Mouse (Mus musculus): ENCODE data around the gene Rgs7. TPM values are rescaled to one million over a fixed set of nuclear protein-coding genes. Genes with fewer than 3 reads are reported as not detected.

The Rgs7 gene
- total and polyA plus RNA-seq, 2 experiments from 2014 or later = 46.1 to 50.3 TPM

DNA sequence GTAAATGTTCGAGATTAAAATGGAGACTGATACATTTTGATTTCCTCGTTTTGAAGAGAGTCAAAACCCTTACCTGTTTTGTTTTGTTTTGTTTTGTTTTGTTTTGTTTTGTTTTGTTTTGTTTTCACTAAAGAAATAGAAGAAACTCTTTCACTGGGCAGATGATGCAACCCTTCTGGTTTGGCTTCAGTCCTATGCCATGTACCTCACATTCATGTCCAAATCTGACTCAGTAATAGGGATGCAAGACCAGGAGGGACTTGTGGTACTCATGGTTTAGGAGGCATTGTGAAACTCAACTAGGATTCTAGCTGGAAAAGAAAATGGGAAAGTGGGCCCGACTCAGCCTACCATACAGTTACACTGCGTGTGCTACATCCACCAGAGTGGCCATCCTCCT, 139.4 kb downstream of the Rgs7 start:
- H3K9ac ChIP-seq = no peak overlapping the region
- no peaks in the 10 kb centered on the region for H3K9me3 ChIP-seq (ENCODE audit: low read length)
- no peak for TF ChIP-seq CTCF (IDR thresholded peaks at IDR 0.05; ENCODE audit: low read depth)
- no peaks in the 10 kb centered on the region for H3K4me1 ChIP-seq (ENCODE audit: insufficient read depth)
- H3K36me3 ChIP-seq (ENCODE audit: insufficient read depth) = no peaks in the 10 kb centered on the region
- ATAC-seq (no peak), DNase-seq (no peak)
- no peaks in the 10 kb centered on the region for H3K27me3 ChIP-seq (ENCODE audit: insufficient read depth, low read length)
- H3K27ac ChIP-seq (ENCODE audit: low read depth, low read length) = no peak overlapping the region
- 83% methylated on average over 4 of the region's 4 CpGs for WGBS
- H3K4me2 ChIP-seq (ENCODE audit: low read depth) = no peak overlapping the region
- no peak overlapping the region for H3K4me3 ChIP-seq (ENCODE audit: low read depth, low read length)

DNA sequence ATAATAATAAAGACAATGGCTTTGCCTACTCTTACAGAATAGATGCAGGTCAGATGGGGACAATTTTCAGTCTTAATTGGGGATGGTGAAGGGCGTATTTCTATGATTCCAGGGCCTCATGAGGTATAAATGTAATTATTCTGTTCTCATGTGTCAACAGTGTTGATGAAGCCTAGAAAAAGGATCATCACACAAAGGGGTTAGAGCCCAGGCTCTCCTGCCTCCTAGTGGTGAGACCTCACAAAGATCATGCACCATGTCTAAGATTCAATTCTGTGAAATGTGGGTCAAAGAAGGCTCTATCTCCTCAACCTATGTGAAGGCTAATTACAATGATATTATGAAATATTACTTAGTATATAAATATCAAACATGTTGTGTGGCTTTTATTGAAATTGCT, 146.1 kb downstream of the Rgs7 start:
- Histone ChIP-seq H3K9ac (no peak overlapping the region), H3K4me1 (ENCODE audit: insufficient read depth) (no peaks in the 10 kb centered on the region), H3K4me2 (ENCODE audit: low read depth) (no peak overlapping the region), H3K27ac (ENCODE audit: low read depth, low read length) (no peak overlapping the region), H3K27me3 (ENCODE audit: insufficient read depth, low read length) (no peaks in the 10 kb centered on the region), H3K9me3 (ENCODE audit: low read length) (no peaks in the 10 kb centered on the region), H3K4me3 (ENCODE audit: low read depth, low read length) (no peak overlapping the region), H3K36me3 (ENCODE audit: insufficient read depth) (no peaks in the 10 kb centered on the region)
- WGBS = 89% methylated on average over 1 of the region's 1 CpGs
- no peak for TF ChIP-seq CTCF (IDR thresholded peaks at IDR 0.05; ENCODE audit: low read depth)
- no peak for DNase-seq
- no peak for ATAC-seq

DNA sequence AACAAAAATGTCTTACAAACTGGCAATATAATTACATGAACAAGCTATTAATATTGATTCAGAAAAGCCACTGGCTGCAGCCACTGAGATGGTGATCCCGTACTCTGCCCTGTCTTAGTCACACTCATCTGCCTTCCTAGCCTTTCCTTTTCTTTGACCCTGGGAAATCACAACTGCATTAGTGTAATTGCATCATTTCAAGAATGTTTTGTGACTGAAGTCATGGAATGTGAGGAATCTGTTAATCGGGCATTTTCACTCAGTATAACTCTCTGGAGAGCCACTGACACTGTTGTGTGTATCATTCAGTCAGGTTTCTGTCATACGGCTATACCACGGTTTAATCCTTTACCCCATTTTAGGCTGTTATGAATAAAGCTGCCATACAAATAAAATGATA, 156.1 kb downstream of the Rgs7 start:
- Histone ChIP-seq H3K36me3 (ENCODE audit: insufficient read depth) (no peaks in the 10 kb centered on the region), H3K9ac (no peak overlapping the region), H3K4me3 (ENCODE audit: low read depth, low read length) (no peak overlapping the region), H3K27me3 (ENCODE audit: insufficient read depth, low read length) (no peaks in the 10 kb centered on the region), H3K4me1 (ENCODE audit: insufficient read depth) (no peaks in the 10 kb centered on the region), H3K4me2 (ENCODE audit: low read depth) (no peak overlapping the region), H3K27ac (ENCODE audit: low read depth, low read length) (no peak overlapping the region), H3K9me3 (ENCODE audit: low read length) (no peaks in the 10 kb centered on the region)
- no peak for DNase-seq
- TF ChIP-seq CTCF (IDR thresholded peaks at IDR 0.05; ENCODE audit: low read depth) = no peak
- no peak for ATAC-seq
- 61% methylated on average over 4 of the region's 4 CpGs for WGBS

DNA sequence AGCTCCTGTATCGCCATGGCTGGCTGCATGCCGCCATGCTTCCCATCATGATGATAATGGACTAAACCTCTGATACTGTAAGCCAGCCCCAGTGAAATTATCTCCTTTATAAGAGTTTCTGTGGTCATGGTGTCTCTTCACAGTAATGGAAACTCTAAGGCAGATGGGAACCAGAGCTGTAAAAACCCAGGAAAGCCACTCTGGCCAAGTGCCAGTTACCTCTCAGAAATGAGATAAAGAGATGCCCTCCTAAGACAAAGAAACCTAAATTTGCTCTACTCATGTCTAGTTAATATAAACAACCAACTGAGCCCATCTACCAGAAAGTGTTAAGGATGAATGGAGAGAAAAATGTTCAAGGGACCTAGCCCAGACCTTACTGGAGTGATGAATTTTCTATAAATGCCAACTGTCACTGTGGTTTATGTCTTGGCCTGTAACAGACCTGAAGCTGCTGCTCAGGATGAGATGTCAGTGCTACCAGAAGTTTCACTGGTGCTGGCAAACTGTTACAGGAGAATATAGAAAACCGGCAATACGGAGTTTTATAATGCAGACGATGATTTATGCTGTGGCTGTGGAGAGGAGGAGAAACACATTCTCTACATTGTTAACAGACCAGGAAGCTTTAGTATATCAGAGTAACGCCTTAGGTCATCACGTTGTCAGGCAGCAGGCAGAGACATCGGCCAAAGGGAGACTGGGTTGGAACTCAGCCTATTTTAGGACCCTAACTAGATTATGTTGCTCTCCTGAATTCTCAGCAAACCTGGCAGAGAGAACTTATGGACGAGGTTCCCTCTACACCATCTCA, 159.1 kb downstream of the Rgs7 start:
- ATAC-seq (no peak; the same call in 1 of the 2 replicates), DNase-seq (no peak)
- Histone ChIP-seq H3K4me3 (ENCODE audit: low read depth, low read length) (no peak overlapping the region), H3K4me2 (ENCODE audit: low read depth) (no peak overlapping the region), H3K9me3 (ENCODE audit: low read length) (no peaks in the 10 kb centered on the region), H3K9ac (no peak overlapping the region), H3K27me3 (ENCODE audit: insufficient read depth, low read length) (no peaks in the 10 kb centered on the region), H3K27ac (ENCODE audit: low read depth, low read length) (no peak overlapping the region), H3K36me3 (ENCODE audit: insufficient read depth) (no peaks in the 10 kb centered on the region), H3K4me1 (ENCODE audit: insufficient read depth) (no peaks in the 10 kb centered on the region)
- 83% methylated on average over 9 of the region's 9 CpGs for WGBS
- TF ChIP-seq CTCF (IDR thresholded peaks at IDR 0.05; ENCODE audit: low read depth) = no peak

DNA sequence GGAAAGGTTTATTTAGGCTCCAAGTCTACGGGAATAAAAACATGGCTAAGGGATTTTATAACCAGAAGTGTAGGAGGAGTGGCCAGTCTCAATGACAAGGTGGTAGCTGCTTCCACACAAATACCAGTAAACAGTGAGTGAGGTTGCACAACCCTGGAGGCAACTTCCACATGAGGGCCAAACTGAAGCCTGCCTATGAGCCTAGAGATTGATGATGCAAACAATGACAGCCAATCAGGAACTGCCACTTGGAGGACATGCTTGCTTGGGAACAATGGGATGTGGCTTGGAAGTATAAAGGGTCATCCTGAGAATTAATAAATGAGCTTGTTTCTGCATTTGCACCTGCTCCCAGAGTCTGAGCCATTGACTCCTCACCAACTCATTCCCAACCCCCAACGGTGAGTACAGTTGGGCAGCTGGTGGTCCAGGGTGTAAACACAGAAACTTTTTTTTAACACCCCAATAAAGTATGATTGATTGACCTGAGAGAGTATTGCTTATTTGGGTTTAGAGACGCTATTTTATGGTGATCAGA, 162.3 kb downstream of the Rgs7 start:
- TF ChIP-seq CTCF (IDR thresholded peaks at IDR 0.05; ENCODE audit: low read depth) = no peak
- no peak for ATAC-seq
- WGBS = 87% methylated on average over 3 of the region's 3 CpGs

DNA sequence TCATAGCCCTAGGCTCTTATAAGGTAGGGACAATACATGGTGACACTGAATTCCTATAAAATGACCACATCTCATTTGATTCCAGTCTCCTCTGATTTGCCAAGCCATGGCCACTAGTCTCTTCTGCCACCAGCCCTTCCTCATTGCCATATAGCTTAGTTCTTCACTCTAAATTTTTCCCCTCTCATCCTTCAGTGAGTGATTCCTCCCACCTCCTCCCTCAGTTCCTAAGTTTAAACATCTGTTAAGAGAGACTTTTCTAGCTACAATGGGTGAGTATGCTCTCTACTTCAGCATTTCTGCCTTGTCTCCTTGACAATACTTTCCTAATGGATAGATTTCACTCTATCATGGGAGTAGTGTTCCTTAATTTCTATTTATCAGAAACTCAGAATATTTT, 169.5 kb downstream of the Rgs7 start:
- Histone ChIP-seq H3K27me3 (ENCODE audit: insufficient read depth, low read length) (no peaks in the 10 kb centered on the region), H3K4me1 (ENCODE audit: insufficient read depth) (no peaks in the 10 kb centered on the region), H3K36me3 (ENCODE audit: insufficient read depth) (no peaks in the 10 kb centered on the region), H3K4me3 (ENCODE audit: low read depth, low read length) (no peak overlapping the region), H3K9me3 (ENCODE audit: low read length) (no peaks in the 10 kb centered on the region), H3K9ac (no peak overlapping the region), H3K27ac (ENCODE audit: low read depth, low read length) (no peak overlapping the region), H3K4me2 (ENCODE audit: low read depth) (no peak overlapping the region)
- DNase-seq (no peak), ATAC-seq (no peak)
- no peak for TF ChIP-seq CTCF (IDR thresholded peaks at IDR 0.05; ENCODE audit: low read depth)

More for the DNA sequence above, 162.3 kb downstream of the Rgs7 start:
- Histone ChIP-seq H3K4me3 (ENCODE audit: low read depth, low read length) (no peak overlapping the region), H3K9me3 (ENCODE audit: low read length) (no peaks in the 10 kb centered on the region), H3K4me2 (ENCODE audit: low read depth) (no peak overlapping the region), H3K9ac (no peak overlapping the region), H3K4me1 (ENCODE audit: insufficient read depth) (no peaks in the 10 kb centered on the region), H3K27ac (ENCODE audit: low read depth, low read length) (no peak overlapping the region), H3K36me3 (ENCODE audit: insufficient read depth) (no peaks in the 10 kb centered on the region), H3K27me3 (ENCODE audit: insufficient read depth, low read length) (no peaks in the 10 kb centered on the region)
- no peak for DNase-seq

DNA sequence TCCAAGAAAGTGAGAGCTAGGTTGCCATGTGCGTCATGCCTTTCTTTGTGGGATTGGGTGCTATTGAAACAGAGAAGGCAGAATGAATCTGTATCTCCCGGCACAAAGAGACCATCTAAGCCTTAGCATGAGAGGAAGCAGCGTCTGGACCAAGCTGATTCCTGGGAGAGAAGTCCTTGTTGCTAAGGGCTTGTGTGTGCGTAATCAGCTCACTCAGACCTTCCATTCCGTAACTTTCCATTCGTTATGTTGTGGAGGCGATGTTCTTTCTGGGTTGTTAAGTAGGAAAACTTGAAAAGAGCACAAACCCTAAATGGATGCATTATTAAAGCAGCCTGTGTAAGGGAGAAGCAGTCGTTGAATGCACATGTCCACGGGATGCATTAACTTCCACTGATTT, 173.1 kb downstream of the Rgs7 start:
- Histone ChIP-seq H3K9ac (no peak overlapping the region), H3K36me3 (ENCODE audit: insufficient read depth) (no peaks in the 10 kb centered on the region), H3K9me3 (ENCODE audit: low read length) (no peaks in the 10 kb centered on the region), H3K4me1 (ENCODE audit: insufficient read depth) (no peaks in the 10 kb centered on the region), H3K27me3 (ENCODE audit: insufficient read depth, low read length) (no peaks in the 10 kb centered on the region), H3K4me2 (ENCODE audit: low read depth) (no peak overlapping the region), H3K4me3 (ENCODE audit: low read depth, low read length) (no peak overlapping the region), H3K27ac (ENCODE audit: low read depth, low read length) (no peak overlapping the region)
- ATAC-seq (peak; percentile 29; the same call in 1 of the 2 replicates), DNase-seq (no peak)
- WGBS = 31% methylated on average over 9 of the region's 9 CpGs
- no peak for TF ChIP-seq CTCF (IDR thresholded peaks at IDR 0.05; ENCODE audit: low read depth)

Data from forebrain, postnatal 0 days (tissue).